Comparison of ENCODE assay signal across 15 mouse cellular contexts in the genomic region with DNA sequence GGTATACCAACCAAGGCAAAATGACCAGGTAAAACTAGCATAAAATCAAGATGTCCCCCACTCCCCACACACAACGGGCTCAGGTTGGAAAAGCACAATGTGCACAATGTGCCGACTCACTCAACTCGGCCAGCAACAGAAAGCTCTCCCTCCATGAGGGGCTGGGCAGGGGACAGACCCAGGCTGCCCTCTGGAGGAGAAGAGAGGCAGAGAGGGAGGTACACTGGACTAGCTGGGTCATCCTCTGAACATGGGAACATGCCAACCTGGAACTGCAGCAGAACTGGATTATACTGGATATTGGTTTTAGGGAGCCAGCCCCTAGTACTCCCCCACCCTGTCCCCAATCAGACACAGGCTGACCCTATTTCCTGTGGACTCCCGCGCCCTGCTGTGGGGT. TPM values are rescaled to one million over a fixed set of nuclear protein-coding genes. Genes with fewer than 3 reads are reported as not detected.
DNase-seq lines count a peak whose midpoint lies in the region; ATAC-seq and TF ChIP-seq lines count a peak whose summit lies in the region.
"Had no signal": no experiment of that assay in that cellular context is flagged by ENCODE, and none has a peak within 500 bp of the region (broad histone marks: within the 10 kb centered on the region; RNA-seq: fewer than 3 reads in every experiment).

No protein-coding gene starts in this region.

- no peaks in the 10 kb centered on the region for H3K27me3 ChIP-seq in heart, postnatal 0 days (ENCODE audit: control insufficient read depth, insufficient read depth, low read length)
- no peaks in the 10 kb centered on the region for H3K27me3 ChIP-seq in neural tube, embryonic 12.5 days (replicated peaks)
- H3K27me3 ChIP-seq in neural tube, embryonic 15.5 days (replicated peaks) = no peaks in the 10 kb centered on the region
- no peaks in the 10 kb centered on the region for H3K27me3 ChIP-seq in liver, postnatal 0 days (ENCODE audit: insufficient read depth, low read length)
- H3K27me3 ChIP-seq: CH12.LX had no signal

- no peak overlapping the region for H3K27ac ChIP-seq in heart, postnatal 0 days (ENCODE audit: low read depth)
- H3K27ac ChIP-seq in neural tube, embryonic 12.5 days = no peak overlapping the region
- no peak overlapping the region for H3K27ac ChIP-seq in neural tube, embryonic 15.5 days (replicated peaks)
- no peak overlapping the region for H3K27ac ChIP-seq in liver, postnatal 0 days (ENCODE audit: low read depth)

- no peak for DNase-seq in heart, postnatal 0 days (ENCODE audit: low spot score)
- DNase-seq in heart, postnatal 10 days = no peak
- DNase-seq in liver, postnatal 0 days = no peak
- no peak for DNase-seq in gastrocnemius, postnatal 10 days
- no peak for DNase-seq in adrenal gland, postnatal 36 days
- no peak for DNase-seq in spleen, postnatal 14 days (ENCODE audit: low spot score in 2 of 2)
- DNase-seq: lung, postnatal 10 days; retina, postnatal 1 day had no signal

- H3K4me1 ChIP-seq in heart, postnatal 0 days (ENCODE audit: control insufficient read depth, insufficient read depth) = peaks cover 9% of the 10 kb centered on the region
- no peaks in the 10 kb centered on the region for H3K4me1 ChIP-seq in neural tube, embryonic 12.5 days
- H3K4me1 ChIP-seq in neural tube, embryonic 15.5 days = no peaks in the 10 kb centered on the region
- H3K4me1 ChIP-seq in liver, postnatal 0 days (ENCODE audit: insufficient read depth) = no peaks in the 10 kb centered on the region

- peak; percentile 54 for TF ChIP-seq CTCF in heart, postnatal 0 days (IDR thresholded peaks at IDR 0.05; ENCODE audit: low read depth)
- peak; percentile 44 for TF ChIP-seq CTCF in liver, postnatal 0 days (IDR thresholded peaks at IDR 0.05; ENCODE audit: low read depth)

- intact Hi-C loops in heart, postnatal 10 days (cut with DNase I) = no loop called here

- H3K9me3 ChIP-seq in heart, postnatal 0 days (replicated peaks; ENCODE audit: control insufficient read depth, low read length) = no peaks in the 10 kb centered on the region
- no peaks in the 10 kb centered on the region for H3K9me3 ChIP-seq in neural tube, embryonic 12.5 days
- no peaks in the 10 kb centered on the region for H3K9me3 ChIP-seq in neural tube, embryonic 15.5 days (replicated peaks)
- H3K9me3 ChIP-seq in liver, postnatal 0 days (ENCODE audit: low read length) = no peaks in the 10 kb centered on the region

- H3K36me3 ChIP-seq in heart, postnatal 0 days (replicated peaks; ENCODE audit: control insufficient read depth, insufficient read depth, low read length) = peaks cover 17% of the 10 kb centered on the region
- H3K36me3 ChIP-seq in neural tube, embryonic 12.5 days = peaks cover 23% of the 10 kb centered on the region
- H3K36me3 ChIP-seq in neural tube, embryonic 15.5 days = peaks cover 34% of the 10 kb centered on the region
- 0 out of 2 replicates have a peak, but pooled peaks cover 2% of the 10 kb centered on the region for H3K36me3 ChIP-seq in liver, postnatal 0 days (replicated peaks; ENCODE audit: insufficient read depth, low read length)

- TF ChIP-seq EP300 in heart, postnatal 0 days (IDR thresholded peaks at IDR 0.05; ENCODE audit: low read depth) = no peak
- TF ChIP-seq EP300 in liver, postnatal 0 days (IDR thresholded peaks at IDR 0.05; ENCODE audit: low read depth) = no peak

- ATAC-seq in heart, postnatal 0 days (ENCODE audit: insufficient read depth, low read depth) = peak; percentile 50
- ATAC-seq in neural tube, embryonic 12.5 days (ENCODE audit: low FRiP score, low read depth) = peak; percentile 48; the same call in 1 of the 2 replicates
- ATAC-seq in neural tube, embryonic 15.5 days (ENCODE audit: low FRiP score) = no peak
- no peak for ATAC-seq in liver, postnatal 0 days
- ATAC-seq: activated CD4-positive, CD25-positive, alpha-beta regulatory T cell, adult 4 months had no signal

- H3K9ac ChIP-seq in heart, postnatal 0 days (replicated peaks; ENCODE audit: low read depth, low read length) = no peak overlapping the region
- H3K9ac ChIP-seq in neural tube, embryonic 12.5 days = no peak overlapping the region
- H3K9ac ChIP-seq in neural tube, embryonic 15.5 days (replicated peaks) = no peak overlapping the region
- H3K9ac ChIP-seq in liver, postnatal 0 days (replicated peaks) = no peak overlapping the region

- no peak overlapping the region for H3K4me3 ChIP-seq in heart, postnatal 0 days (ENCODE audit: low read depth, low read length)
- no peak overlapping the region for H3K4me3 ChIP-seq in neural tube, embryonic 12.5 days
- no peak overlapping the region for H3K4me3 ChIP-seq in neural tube, embryonic 15.5 days (replicated peaks)
- H3K4me3 ChIP-seq in liver, postnatal 0 days (ENCODE audit: low read depth, low read length) = no peak overlapping the region

- WGBS in heart, postnatal 0 days = 49% methylated on average over 5 of the region's 5 CpGs
- WGBS in neural tube, embryonic 12.5 days = 65% methylated on average over 5 of the region's 5 CpGs
- 62% methylated on average over 5 of the region's 5 CpGs for WGBS in neural tube, embryonic 15.5 days
- 51% methylated on average over 5 of the region's 5 CpGs for WGBS in liver, postnatal 0 days (ENCODE audit: insufficient replicate concordance)

- no peak overlapping the region for H3K4me2 ChIP-seq in heart, postnatal 0 days (ENCODE audit: low read depth, low read length)
- no peak overlapping the region for H3K4me2 ChIP-seq in neural tube, embryonic 12.5 days (replicated peaks)
- H3K4me2 ChIP-seq in neural tube, embryonic 15.5 days = no peak overlapping the region
- no peak overlapping the region for H3K4me2 ChIP-seq in liver, postnatal 0 days (ENCODE audit: low read depth, low read length)

RNA-seq across cellular contexts. Expression of a gene that starts 14.0 kb away (rescaled TPM):
- total RNA-seq in heart, postnatal 0 days (2014; rRNA removed; ENCODE audit: low replicate concordance) = 22.3 and 29.0 TPM in 2 replicates
- 64.6 and 65.2 TPM in 2 replicates for polyA plus RNA-seq in heart, postnatal 0 days (2015; fragmentation: Nextera tagmentation; extraction: Ambion mirVana)
- 10 to 100 TPM; 45.9 to 52.0 TPM for total RNA-seq in heart, postnatal 10 days (2021)
- 73.6 and 76.8 TPM in 2 replicates for polyA plus RNA-seq in neural tube, embryonic 12.5 days (2016; fragmentation: Nextera tagmentation; extraction: Ambion mirVana)
- 38.9 and 57.6 TPM in 2 replicates for polyA plus RNA-seq in neural tube, embryonic 15.5 days (2015; fragmentation: Nextera tagmentation; extraction: Ambion mirVana)
- 24.9 and 25.0 TPM in 2 replicates for polyA plus RNA-seq in liver, postnatal 0 days (2015; fragmentation: Nextera tagmentation; extraction: Ambion mirVana)
- total RNA-seq in gastrocnemius, postnatal 10 days (2021) = 10 to 100 TPM; 27.4 to 38.9 TPM
- total RNA-seq in adrenal gland, postnatal 36 days (2021) = 100 to 1,000 TPM in 1 of 2 experiments, 10 to 100 TPM in 1; 65.8 to 153 TPM

RNA-seq across cellular contexts. Expression of a gene that starts 31.2 kb away (rescaled TPM):
- not detected in 2 replicates for total RNA-seq in heart, postnatal 0 days (2014; rRNA removed; ENCODE audit: low replicate concordance)
- polyA plus RNA-seq in heart, postnatal 0 days (2015; fragmentation: Nextera tagmentation; extraction: Ambion mirVana) = not detected in 2 replicates
- not detected for total RNA-seq in heart, postnatal 10 days (2021)
- not detected in 2 replicates for polyA plus RNA-seq in neural tube, embryonic 12.5 days (2016; fragmentation: Nextera tagmentation; extraction: Ambion mirVana)
- not detected in 2 replicates for polyA plus RNA-seq in neural tube, embryonic 15.5 days (2015; fragmentation: Nextera tagmentation; extraction: Ambion mirVana)
- not detected in 2 replicates for polyA plus RNA-seq in liver, postnatal 0 days (2015; fragmentation: Nextera tagmentation; extraction: Ambion mirVana)
- total RNA-seq in gastrocnemius, postnatal 10 days (2021) = not detected
- total RNA-seq in adrenal gland, postnatal 36 days (2021) = under 1 TPM in 1 of 2 experiments, not detected in 1; 0.46 TPM
- total RNA-seq: CH12.LX; left cerebral cortex, adult 8-10 months had no signal
- polyA plus RNA-seq: activated CD4-positive, CD25-positive, alpha-beta regulatory T cell, adult 4 months; frontal cortex, adult 2 months; heart, embryonic 14.5 days had no signal

RNA-seq across cellular contexts. Expression of a gene that starts 31.8 kb away (rescaled TPM):
- total RNA-seq in heart, postnatal 0 days (2014; rRNA removed; ENCODE audit: low replicate concordance) = not detected in 2 replicates
- not detected in 2 replicates for polyA plus RNA-seq in heart, postnatal 0 days (2015; fragmentation: Nextera tagmentation; extraction: Ambion mirVana)
- total RNA-seq in heart, postnatal 10 days (2021) = not detected
- polyA plus RNA-seq in neural tube, embryonic 12.5 days (2016; fragmentation: Nextera tagmentation; extraction: Ambion mirVana) = not detected in 2 replicates
- polyA plus RNA-seq in neural tube, embryonic 15.5 days (2015; fragmentation: Nextera tagmentation; extraction: Ambion mirVana) = not detected in 2 replicates
- polyA plus RNA-seq in liver, postnatal 0 days (2015; fragmentation: Nextera tagmentation; extraction: Ambion mirVana) = not detected in 2 replicates
- total RNA-seq in gastrocnemius, postnatal 10 days (2021) = not detected
- not detected for total RNA-seq in adrenal gland, postnatal 36 days (2021)
- total RNA-seq: CH12.LX; left cerebral cortex, adult 8-10 months had no signal
- polyA plus RNA-seq: activated CD4-positive, CD25-positive, alpha-beta regulatory T cell, adult 4 months; frontal cortex, adult 2 months; heart, embryonic 14.5 days had no signal

RNA-seq across cellular contexts. Expression of a gene that starts 42.4 kb away (rescaled TPM):
- total RNA-seq in heart, postnatal 0 days (2014; rRNA removed; ENCODE audit: low replicate concordance) = 10.2 and 13.4 TPM in 2 replicates
- 1.2 TPM in 2 replicates for polyA plus RNA-seq in heart, postnatal 0 days (2015; fragmentation: Nextera tagmentation; extraction: Ambion mirVana)
- 10 to 100 TPM; 16.4 to 16.8 TPM for total RNA-seq in heart, postnatal 10 days (2021)
- polyA plus RNA-seq in neural tube, embryonic 12.5 days (2016; fragmentation: Nextera tagmentation; extraction: Ambion mirVana) = 2.3 and 2.7 TPM in 2 replicates
- 2.4 and 2.6 TPM in 2 replicates for polyA plus RNA-seq in neural tube, embryonic 15.5 days (2015; fragmentation: Nextera tagmentation; extraction: Ambion mirVana)
- polyA plus RNA-seq in liver, postnatal 0 days (2015; fragmentation: Nextera tagmentation; extraction: Ambion mirVana) = 0.94 and 1.1 TPM in 2 replicates
- 1 to 10 TPM; 6.3 to 7.6 TPM for total RNA-seq in gastrocnemius, postnatal 10 days (2021)
- total RNA-seq in adrenal gland, postnatal 36 days (2021) = 10 to 100 TPM; 47.7 to 60.9 TPM

RNA-seq across cellular contexts. Expression of a gene that starts 43.2 kb away (rescaled TPM):
- total RNA-seq in heart, postnatal 0 days (2014; rRNA removed; ENCODE audit: low replicate concordance) = not detected in 2 replicates
- polyA plus RNA-seq in heart, postnatal 0 days (2015; fragmentation: Nextera tagmentation; extraction: Ambion mirVana) = not detected in 2 replicates
- not detected for total RNA-seq in heart, postnatal 10 days (2021)
- polyA plus RNA-seq in neural tube, embryonic 12.5 days (2016; fragmentation: Nextera tagmentation; extraction: Ambion mirVana) = not detected in 2 replicates
- polyA plus RNA-seq in neural tube, embryonic 15.5 days (2015; fragmentation: Nextera tagmentation; extraction: Ambion mirVana) = not detected in 2 replicates
- polyA plus RNA-seq in liver, postnatal 0 days (2015; fragmentation: Nextera tagmentation; extraction: Ambion mirVana) = not detected in 2 replicates
- not detected for total RNA-seq in gastrocnemius, postnatal 10 days (2021)
- not detected for total RNA-seq in adrenal gland, postnatal 36 days (2021)
- total RNA-seq: CH12.LX; left cerebral cortex, adult 8-10 months had no signal
- polyA plus RNA-seq: activated CD4-positive, CD25-positive, alpha-beta regulatory T cell, adult 4 months; frontal cortex, adult 2 months; heart, embryonic 14.5 days had no signal

Comparison
In these comparisons a context has a peak if more than half of its experiments do, and no peak if none do; other contexts are left out.
1. ATAC-seq: peak in heart, postnatal 0 days (single experiment) and neural tube, embryonic 12.5 days (single experiment); none in neural tube, embryonic 15.5 days (single experiment) and liver, postnatal 0 days (single experiment).